Mouse (Mus musculus) ES-E14 (cell line): ENCODE data around the gene Tmem17.

Experiments
- CHD2 ChIP-seq: IDR thresholded peaks from 2 replicates; pipeline ENCODE4 v1.6.1; 2014; ENCODE audit warnings: mild to moderate bottlenecking, low read depth, low read length, inconsistent platforms
- HCFC1 ChIP-seq: IDR thresholded peaks from 2 replicates; pipeline ENCODE4 v1.6.1; 2012; ENCODE audit warnings: low read length, inconsistent platforms, borderline replicate concordance; ENCODE audit not compliant: insufficient read depth
- MAFK ChIP-seq: IDR thresholded peaks from 2 replicates; pipeline ENCODE4 v1.6.1; 2014; ENCODE audit warnings: mild to moderate bottlenecking, low read depth, low read length, inconsistent platforms; ENCODE audit not compliant: insufficient read depth
- ZC3H11A ChIP-seq: IDR thresholded peaks from 2 replicates; pipeline ENCODE4 v1.6.1; 2012; ENCODE audit warnings: low read depth, mild to moderate bottlenecking, inconsistent platforms, low read length, borderline replicate concordance
- ZNF384 ChIP-seq: IDR thresholded peaks from 2 replicates; pipeline ENCODE4 v1.6.1; 2012; ENCODE audit warnings: low read depth, low read length, inconsistent platforms

GRCm38 (mm10) chr11:22493694-22494319 is 18.1 kb upstream of the Tmem17 start:
- TF ChIP-seq MAFK (no peak), HCFC1 (no peak), ZNF384 (no peak), CHD2 (no peak), ZC3H11A (no peak)
